Mouse (Mus musculus) right cerebral cortex, adult 2 months (tissue): ENCODE results near the gene Abca17.
A peak's percentile ranks its signal among the peaks of the same experiment; 100 is the strongest.

ENCODE experiments used
- DNase-seq, 2 experiments: peaks; one replicate each; pipeline ENCODE4 v3.0.0; 2021 to 2022; ENCODE audit warnings: low spot score in 2 of 2

Abca17 gene

DNA sequence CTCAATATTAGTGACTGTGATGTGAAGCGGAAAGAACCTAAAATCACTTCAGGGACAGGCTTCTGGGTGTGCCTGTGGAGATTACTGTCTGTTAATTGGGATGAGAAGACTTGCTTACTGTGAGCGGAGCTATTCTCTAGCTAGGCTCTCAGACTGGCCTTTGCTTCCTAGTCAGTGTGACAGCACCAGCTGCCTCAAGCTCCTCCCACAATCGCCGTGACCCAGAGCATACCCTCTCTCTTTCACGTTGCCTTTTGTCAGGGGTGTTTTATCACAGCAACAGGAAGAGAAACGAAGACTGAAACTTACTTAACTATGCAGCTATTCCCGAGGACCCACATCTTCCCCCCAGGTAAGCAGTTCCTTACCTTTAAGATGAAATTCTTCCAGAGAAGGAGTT lies 4.0 kb downstream of the Abca17 start:
- DNase-seq: no peak

DNA sequence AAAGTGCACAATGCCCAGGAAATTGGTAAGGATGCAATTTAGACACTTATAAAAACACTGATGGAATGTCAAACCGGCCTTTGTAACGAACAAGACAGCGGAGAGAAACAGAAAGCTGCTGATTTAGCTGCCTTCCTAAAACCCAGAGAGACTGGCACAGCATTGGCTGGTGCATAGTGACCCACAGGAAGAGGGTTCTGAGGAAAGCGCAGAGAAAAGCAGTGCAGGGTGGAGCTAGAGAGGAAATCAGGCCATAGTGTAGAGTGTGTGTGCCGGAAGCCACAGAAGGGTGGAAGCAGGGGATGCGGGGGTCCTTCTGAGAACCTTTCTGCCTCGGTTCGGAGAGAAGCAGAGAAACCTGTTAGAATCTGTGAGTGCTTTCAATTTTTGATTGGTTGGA lies 6.2 kb downstream of the Abca17 start:
- DNase-seq: no peak

DNA sequence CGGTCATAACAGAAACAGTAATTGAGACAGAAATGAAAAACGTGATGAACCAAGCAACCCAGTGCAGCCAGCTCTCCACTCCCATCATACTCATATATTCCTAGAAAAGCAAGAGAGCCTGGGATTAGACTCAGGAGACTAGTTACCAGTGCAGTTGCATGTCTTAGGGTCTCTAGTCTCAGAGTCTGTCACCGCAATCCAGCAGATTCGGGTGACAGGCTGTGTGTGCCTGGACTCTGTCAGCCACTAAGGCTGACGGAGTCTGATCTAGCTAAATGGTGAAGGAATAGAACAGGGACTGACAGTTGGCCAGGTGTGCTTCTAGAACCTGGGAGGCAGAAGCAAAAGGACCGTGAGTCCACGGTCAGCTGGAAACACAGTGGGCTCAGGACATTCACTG lies 23.2 kb downstream of the Abca17 start:
- DNase-seq: no peak

DNA sequence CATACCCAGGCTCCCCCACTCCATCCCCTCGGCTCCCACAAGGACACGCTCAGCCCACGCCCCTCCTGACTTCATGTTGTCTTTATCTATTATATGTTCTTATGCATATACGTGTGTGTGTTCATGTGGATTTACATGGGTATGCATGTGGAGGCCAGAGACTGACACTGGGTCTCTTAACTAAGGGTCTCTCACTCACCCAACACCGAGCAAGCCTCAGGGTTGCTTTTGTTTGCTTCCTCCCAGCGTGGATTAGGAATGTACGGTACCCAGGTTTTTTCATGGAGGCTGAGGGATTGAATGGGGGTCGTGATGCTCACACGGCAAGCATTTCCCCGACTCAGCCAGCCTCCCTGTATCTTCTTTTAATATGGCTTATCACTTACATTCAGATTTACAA lies 25.8 kb downstream of the Abca17 start:
- no peak for DNase-seq

DNA sequence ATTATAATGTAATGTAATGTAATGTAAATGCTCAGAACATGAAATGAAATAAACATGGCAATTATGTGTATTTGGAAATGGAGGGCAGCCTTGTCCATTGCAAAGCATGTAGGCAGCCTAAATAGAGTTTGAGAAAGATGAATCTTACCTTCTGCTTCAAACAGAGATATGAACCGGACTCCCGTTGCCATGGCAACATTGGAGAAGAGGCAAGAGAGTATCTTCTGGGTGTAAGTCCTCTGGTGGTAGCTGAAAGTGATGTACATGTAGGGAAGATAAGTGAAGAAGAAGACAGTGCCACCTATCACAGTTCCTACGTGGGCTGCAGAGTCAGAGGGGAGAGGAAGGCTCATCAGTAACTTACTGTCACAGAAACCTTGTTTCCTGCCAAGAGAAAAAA lies 30.0 kb downstream of the Abca17 start:
- peak; percentile 11 to 31 for DNase-seq

DNA sequence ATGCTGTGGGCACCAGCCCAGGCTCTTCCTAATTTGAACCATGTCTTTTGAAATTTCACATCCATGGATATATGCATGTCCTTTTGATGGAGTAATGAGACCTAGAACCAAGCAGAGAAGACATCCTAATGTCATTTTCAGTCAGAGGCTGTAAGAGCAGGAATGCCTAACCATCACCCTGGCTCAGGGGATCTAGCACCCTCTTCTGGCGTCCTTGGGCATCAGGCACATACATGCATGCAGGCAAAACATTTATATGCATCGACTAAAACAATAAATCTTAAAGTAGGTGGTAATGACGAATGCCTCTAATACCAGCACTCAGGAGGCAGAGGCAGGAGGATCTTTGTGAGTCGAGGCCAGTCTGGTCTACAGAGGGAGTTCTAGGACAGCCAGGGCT lies 43.4 kb downstream of the Abca17 start:
- peak; percentile 5 to 34 for DNase-seq

DNA sequence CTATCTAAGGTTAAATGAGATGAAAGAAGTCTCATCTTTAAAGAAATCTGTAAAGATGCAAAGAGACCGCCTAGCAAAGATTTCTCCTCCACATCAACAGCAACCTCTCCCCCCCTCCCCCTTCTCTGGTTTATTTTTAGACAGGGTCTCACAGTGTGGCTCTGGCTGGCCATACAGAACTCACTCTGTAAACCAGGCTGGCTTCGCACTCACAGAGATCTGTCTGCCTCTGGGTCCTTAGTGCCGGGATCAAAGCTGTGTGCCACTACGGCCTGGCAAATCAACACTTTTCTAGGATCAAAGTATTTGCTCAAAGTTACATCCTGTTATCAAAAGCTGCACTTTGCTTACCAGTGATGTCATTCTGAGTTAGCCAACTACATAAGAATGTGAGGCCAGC lies 50.2 kb downstream of the Abca17 start:
- DNase-seq: no peak

DNA sequence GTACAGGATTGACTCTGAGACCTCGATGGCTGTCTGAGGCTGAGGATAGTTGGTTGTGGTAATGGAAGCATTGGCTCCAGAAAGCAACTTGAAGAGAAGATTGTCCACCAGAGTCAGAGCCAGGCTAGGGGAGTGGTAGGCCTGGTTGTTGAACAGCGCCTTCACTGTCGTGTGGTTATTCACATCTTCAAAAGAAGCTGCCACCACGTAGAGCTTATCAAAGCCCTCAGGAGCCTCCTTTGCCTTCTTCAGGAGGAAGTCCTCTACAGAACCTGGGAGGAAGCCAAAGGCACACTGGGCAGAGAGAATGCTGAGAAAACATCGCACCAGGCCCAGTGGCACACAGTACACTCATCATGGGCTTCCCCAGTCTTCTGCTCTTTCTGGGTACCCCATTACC lies 61.5 kb downstream of the Abca17 start:
- no peak for DNase-seq

DNA sequence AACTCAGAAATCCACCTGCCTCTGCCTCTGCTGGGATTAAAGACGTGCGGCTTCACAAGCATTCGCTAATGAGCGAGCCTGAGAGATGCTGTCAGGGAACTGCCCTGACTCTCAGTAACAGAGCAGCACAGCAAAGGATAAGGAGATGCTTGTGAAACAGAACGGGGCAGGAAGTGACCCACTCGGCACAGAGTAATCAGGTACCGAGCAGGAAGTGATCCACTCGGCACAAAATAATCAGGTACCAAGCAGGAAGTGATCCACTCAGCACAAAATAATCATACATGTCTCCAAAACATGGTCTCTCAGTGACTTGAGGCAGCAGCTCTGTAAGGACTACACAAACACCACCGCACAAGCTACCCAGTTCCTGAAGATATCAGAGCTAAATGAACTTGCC lies 62.4 kb downstream of the Abca17 start:
- DNase-seq: no peak

DNA sequence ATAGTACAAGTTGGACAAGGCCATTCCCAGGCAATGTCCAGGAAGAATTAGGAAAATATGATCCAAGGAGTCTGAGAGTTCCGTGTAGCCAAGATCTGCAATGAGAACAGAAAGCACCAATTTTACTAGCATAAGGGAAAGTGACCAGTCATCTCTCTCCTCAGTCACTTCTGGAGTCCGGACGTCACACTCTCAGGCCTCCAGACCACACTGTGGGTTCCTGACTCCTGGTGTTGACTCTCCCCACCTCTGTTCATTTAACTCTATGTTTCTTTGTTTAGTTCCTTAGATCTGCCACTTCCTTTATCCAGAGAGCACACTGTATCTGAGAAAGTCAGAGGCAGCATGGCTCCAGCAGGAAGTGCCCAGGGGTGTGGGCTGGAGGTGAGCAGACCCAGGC lies 65.2 kb downstream of the Abca17 start:
- DNase-seq: no peak

DNA sequence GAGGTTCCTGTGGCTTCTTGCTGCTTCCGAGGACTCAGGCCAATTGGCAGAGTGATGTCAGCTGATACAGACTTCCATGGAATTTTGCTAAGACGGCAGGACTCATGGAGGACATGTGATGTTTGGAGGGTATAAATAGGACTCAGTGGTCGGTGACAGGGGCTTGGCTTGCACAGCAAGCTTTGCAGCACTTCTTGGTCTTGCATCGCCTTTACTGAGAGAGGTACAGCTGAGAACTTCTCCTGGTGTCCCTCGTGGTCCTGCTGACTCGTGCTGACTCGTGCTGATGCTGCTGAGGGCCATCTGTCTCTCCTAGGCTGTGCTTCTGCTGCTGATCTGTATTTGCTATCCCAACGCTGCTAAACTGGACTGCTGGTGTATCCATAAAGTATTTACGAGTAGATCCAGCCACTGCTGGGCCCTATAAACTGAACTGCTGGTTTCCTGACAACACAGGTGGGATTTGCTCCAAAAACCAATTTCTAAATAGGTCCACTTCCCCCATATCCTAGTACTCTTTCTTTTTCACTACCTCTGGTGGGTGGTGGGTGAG lies 67.5 kb downstream of the Abca17 start:
- DNase-seq: no peak

DNA sequence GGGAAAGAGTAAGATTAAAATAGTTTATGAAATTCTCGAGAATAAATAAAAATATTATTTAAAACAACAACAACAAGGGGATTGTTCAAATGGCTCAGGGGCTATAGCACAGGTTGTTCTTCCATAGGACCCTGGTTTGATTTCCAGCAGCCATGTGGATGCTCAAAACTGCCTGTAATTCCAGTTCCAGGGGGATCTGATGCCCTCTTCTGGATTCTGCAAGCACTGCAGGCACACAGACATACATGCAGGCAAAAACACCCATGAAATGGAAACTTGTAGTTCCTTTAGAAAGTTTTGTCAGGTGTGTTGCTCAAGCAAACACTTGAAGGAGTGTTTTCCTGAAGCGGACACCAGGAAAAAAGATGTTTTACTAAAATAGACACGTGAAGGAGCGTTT lies 68.2 kb downstream of the Abca17 start:
- no peak for DNase-seq

DNA sequence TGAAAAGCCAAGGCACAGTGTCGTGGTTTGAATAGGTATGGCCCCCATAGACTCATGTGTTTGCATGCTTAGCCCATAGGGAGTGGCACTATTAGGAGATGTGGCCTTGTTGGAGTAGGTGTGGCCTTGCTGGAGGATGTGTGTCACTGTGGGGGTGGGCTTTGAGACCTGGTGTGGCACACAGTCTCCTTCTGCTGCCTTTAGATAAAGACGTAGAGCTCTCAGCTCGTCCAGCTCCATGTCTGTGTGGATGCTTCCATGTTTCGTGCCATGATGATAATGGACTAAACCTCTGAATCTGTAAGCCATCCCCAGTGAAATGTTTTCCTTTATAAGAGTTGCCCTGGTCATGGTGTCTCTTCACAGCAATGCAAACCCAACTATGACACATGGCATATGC lies 71.0 kb downstream of the Abca17 start:
- no peak for DNase-seq

DNA sequence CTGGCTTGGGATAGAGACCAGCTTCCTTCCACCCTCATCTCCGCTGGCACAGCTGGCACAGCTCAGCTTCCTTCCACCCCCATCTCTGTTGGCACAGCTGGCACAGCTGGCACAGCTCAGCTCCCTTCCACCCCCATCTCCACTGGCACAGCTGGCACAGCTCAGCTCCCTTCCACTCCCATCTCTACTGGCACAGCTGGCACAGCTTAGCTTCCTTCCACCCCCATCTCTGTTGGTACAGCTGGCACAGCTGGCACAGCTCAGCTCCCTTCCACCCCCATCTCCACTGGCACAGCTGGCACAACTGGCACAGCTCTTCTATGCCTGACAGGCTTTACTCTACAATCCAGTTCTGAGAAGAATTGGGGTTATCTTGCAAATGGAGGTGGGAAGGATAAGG lies 83.7 kb downstream of the Abca17 start:
- DNase-seq: no peak

DNA sequence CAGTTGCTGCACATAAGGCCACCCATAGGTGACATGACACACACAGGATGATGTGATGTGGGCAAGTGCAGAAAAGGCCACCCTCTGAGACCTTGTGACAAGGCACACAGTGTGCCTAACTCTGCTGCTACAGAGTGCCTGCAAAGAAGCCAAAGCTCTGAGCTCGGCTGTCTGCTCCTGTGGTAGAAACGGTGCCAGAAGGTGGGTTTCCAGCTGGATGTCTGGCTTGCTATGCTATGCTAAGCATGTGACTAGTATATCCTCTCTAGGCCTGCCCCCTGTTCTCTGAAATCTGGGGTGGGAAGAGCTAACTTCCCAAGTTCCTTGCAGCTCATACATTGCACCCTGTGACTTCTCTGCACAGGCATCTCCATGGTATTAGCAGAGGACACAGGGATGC lies 86.1 kb downstream of the Abca17 start:
- no peak for DNase-seq

DNA sequence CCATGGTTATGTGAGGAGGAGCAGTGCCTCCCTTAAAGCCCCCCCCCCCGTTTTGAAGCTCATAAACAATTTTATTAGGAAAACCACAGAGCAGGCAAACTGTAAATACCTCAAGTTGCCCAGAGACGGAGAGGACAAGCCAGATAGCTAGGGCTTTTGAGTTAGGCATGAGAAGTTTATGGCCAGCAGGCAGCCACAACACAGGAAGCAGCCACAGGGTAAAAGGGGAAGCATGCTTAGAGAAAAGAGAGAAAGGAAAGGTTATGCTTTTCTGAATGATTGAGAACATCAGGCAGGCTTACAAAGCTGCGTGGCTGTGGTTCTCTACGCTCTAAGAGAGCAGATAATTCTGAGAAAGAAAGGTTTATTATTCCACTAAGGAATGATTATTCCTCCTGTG lies 90.4 kb downstream of the Abca17 start:
- no peak for DNase-seq

DNA sequence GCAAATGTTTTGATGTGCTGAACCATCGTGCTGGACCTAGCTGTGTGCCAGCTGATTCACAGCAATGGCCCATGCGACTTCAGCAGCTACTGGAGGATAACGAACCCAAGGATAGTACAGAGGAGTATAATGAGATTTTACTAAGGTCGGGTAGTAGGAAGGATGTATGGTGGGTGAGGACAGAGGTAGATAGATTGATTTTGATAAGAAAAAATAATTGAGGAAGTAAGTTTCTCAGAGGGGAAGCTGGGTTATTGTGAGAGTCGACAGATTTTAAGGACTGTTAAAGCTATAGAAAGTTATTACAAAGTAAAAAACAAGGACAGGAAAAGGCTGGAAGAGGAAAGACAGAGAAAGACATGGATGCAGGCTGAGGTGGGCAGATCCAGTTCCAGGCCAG lies 91.2 kb downstream of the Abca17 start:
- no peak for DNase-seq

DNA sequence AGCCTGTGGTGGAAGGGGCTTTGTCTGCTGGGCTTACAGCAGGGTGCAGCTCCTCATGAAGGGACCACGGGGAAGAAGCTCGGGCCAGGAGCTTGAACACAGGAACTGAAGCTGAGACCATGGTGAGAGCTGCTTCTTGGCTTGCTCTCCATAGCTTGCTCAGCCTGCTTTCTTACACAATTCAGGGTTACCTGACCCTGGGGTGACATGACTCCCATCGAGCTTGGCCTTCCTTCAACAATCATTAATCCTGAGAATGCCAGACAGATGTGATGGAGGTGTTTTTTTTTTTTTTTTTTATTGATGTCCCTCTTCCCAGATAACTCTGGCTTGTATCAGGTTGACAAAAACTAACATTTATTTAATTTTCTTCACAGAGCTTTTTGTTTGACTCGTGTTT lies 91.9 kb downstream of the Abca17 start:
- no peak for DNase-seq

DNA sequence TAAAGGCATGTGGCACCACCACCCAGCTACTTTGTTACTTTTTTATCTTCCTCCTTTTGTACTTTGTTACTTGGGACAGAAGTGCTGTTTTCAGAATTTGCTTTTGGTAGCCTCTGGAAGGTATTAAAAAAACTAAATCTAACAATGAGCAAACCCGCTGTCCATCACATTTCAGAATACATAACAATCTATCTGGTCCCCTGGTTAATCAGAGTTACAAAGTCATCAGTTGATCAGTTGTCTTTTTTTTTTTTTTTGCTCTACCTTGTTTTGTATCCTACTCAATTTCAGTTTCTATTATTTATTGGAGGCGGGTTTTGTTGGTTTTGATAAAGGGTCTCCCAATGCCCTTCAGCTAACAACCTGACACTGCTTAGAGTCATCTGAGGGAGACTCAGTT lies 98.5 kb downstream of the Abca17 start:
- no peak for DNase-seq

DNA sequence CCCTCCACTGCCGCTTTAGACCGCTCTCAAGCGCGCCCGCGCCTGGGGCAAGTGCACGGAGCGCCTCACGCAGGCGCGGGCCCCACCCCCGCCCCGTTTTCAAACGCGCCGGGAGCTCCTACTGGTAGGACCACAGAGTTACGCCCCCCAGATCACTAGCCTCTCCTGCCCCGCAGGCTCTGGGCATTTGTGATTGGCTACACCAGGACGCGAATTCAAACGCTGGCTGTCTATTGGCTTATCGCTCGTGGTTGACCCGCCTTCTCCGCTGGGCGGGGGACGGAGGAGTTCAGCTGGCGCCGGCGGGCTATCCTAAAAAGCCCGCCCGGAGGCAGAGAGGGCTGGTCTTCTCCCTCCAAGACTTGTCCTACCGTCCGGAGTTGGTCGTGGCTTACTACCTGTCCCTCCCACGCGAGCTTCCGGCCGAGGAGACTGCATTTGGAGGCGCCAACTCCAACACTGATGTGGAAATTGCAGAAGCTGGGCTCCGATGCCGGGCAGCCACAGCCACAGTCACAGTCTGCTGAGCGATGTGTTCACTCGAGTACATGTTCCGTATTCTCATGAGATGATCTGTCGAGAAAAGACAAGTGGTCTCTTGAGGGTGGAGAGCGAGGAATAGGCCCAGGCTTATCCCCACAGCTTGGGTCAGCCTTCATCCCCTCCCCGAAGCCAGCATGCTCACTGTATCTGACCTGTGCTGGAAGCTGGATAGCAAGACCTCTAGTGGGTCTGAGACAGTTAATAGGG lies 99.4 kb downstream of the Abca17 start, which contains the start of gene Ccnf:
Gene Ccnf, minus strand, starts transcription at position 165 of the 750 bp plus-strand sequence.
- DNase-seq: peak; percentile 96

DNA sequence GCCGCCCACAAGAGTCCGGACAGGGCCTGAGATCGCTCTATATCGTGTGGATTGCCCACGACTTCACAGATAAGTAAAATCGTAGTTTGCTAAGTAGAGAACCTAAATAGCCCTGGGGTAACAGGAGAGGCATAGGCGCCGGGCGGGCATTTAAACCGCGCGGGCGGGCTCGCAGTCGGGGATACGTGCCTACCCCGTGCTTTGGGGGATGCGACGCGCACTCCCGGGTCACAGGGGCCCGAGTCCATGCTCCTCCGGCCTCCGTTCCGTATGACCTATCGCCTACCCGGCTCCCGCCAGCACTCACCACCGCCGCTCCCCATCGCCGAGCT lies 99.9 kb downstream of the Abca17 start:
- no peak for DNase-seq

DNA sequence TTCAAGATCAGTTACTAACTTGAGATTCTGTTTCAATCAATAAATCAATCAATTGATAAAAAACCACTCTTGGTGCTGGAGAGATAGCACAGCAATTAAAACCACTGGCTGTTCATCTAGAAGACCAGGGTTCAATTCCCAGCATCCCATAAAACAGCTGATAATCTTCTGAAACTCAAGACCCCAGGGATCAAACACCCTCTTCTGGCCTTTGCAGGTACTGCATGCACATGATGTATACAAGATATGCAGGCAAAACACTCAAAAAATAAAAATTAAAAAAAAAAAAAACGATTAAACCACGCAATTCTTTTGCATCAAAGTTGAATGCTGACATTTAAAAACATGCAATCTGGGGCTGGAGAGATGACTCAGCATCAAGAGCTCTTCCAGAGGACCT lies 102.2 kb downstream of the Abca17 start:
- DNase-seq: no peak

DNA sequence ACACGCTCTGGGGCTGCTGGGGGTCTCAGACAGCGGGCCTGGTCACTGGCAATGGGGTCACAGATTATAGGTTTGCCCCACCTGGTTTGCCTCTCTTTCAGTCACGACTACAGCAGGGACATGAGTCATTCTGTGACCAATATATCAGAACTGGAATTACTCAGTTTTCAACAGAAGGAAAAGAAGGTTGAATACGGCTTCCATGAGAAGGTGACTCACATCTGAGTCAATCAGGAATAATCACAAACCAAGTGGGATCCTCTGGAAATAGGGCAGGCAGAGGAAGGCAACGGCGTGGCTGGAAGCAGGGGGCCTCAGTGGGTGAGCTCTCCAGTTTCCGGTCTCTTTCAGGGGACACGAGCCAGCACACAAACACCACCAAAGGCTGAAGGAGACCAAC lies 106.8 kb downstream of the Abca17 start:
- DNase-seq: peak; percentile 37 to 44
